In genomic region chr12:81224843-81225242, GRCm38 (mm10) we compare ENCODE assay signal across 25 mouse cellular contexts.
"Had no signal": no experiment of that assay in that cellular context is flagged by ENCODE, and none has a peak within 500 bp of the region (broad histone marks: within the 10 kb centered on the region; RNA-seq: fewer than 3 reads in every experiment).

No protein-coding gene starts in this region.

- H3K4me3 ChIP-seq: gastrocnemius, adult 2 months; heart, adult 2 months; heart, embryonic 13.5 days; heart, embryonic 15.5 days; hindbrain, embryonic 13.5 days; intestine, embryonic 15.5 days; layer of hippocampus, adult 2 months; left cerebral cortex, adult 2 months; limb, embryonic 13.5 days; liver, embryonic 13.5 days; liver, embryonic 15.5 days had no signal

- H3K27ac ChIP-seq: gastrocnemius, adult 2 months; heart, adult 2 months; heart, embryonic 13.5 days; heart, embryonic 15.5 days; hindbrain, embryonic 13.5 days; intestine, embryonic 15.5 days; layer of hippocampus, adult 2 months; left cerebral cortex, adult 2 months; limb, embryonic 13.5 days; liver, embryonic 13.5 days; liver, embryonic 15.5 days had no signal

- H3K9me3 ChIP-seq: heart, embryonic 13.5 days; heart, embryonic 15.5 days; hindbrain, embryonic 13.5 days; intestine, embryonic 15.5 days; limb, embryonic 13.5 days; liver, embryonic 13.5 days; liver, embryonic 15.5 days had no signal

- H3K9ac ChIP-seq: heart, embryonic 13.5 days; heart, embryonic 15.5 days; hindbrain, embryonic 13.5 days; intestine, embryonic 15.5 days; limb, embryonic 13.5 days; liver, embryonic 13.5 days; liver, embryonic 15.5 days; liver, postnatal 0 days had no signal

- ATAC-seq: inflammation-experienced regulatory T-cells, adult 6 months; intestine, embryonic 15.5 days; intestine, postnatal 0 days; liver, postnatal 0 days had no signal

- H3K4me2 ChIP-seq: heart, embryonic 13.5 days; heart, embryonic 15.5 days; hindbrain, embryonic 13.5 days; intestine, embryonic 15.5 days; limb, embryonic 13.5 days; liver, embryonic 11.5 days; liver, embryonic 13.5 days; liver, embryonic 15.5 days had no signal

- DNase-seq: gastrocnemius, adult 2 months; gastrocnemius, postnatal 10 days; gastrocnemius, postnatal 25 days; heart, adult 2 months; heart, postnatal 14 days; heart, postnatal 4 days; kidney, adult 18-20 months; kidney, adult 8-10 months; kidney, postnatal 10 days; kidney, postnatal 25 days; kidney, postnatal 4 days; liver; liver, embryonic 13.5 days; liver, postnatal 0 days had no signal

- H3K27me3 ChIP-seq: heart, embryonic 15.5 days; hindbrain, embryonic 13.5 days; intestine, embryonic 15.5 days; limb, embryonic 13.5 days; liver, embryonic 13.5 days; liver, embryonic 15.5 days had no signal

- H3K36me3 ChIP-seq: heart, embryonic 13.5 days; heart, embryonic 15.5 days; hindbrain, embryonic 13.5 days; intestine, embryonic 15.5 days; limb, embryonic 13.5 days; liver, embryonic 13.5 days; liver, embryonic 15.5 days had no signal

- H3K4me1 ChIP-seq: heart, embryonic 13.5 days; heart, embryonic 15.5 days; intestine, embryonic 15.5 days; limb, embryonic 13.5 days; liver, embryonic 13.5 days; liver, embryonic 15.5 days had no signal
